Mouse (Mus musculus) cerebellum, adult 2 months (tissue): ENCODE measurements around the gene Tent5c.

Experiments
- CTCF ChIP-seq: fragments of 200-500 bp; IDR thresholded peaks from 2 replicates; pipeline ENCODE4 v1.5.1; 2011; ENCODE audit warnings: low read depth, mild to moderate bottlenecking, control low read depth, low read length, moderate library complexity, borderline replicate concordance; ENCODE audit not compliant: insufficient read depth
- POLR2A ChIP-seq: fragments of 200-500 bp; IDR thresholded peaks from 2 replicates; pipeline ENCODE4 v1.6.1; 2011; ENCODE audit warnings: low read length, control low read depth, borderline replicate concordance; ENCODE audit not compliant: insufficient read depth

- TF ChIP-seq CTCF (no peak), POLR2A (no peak)
These were observed 12.8 kb upstream of the Tent5c start for GRCm38 (mm10) chr3:100501899-100502298.
